Mouse (Mus musculus) limb, embryonic 14.5 days (tissue): Measurements from ENCODE around the gene Ppp4r2. TPM values are rescaled to one million over a fixed set of nuclear protein-coding genes. Genes with fewer than 3 reads are reported as not detected.

Experiments
- ATAC-seq: fragments of 200-750 bp; cut with Nextera tagmentation; 2 replicates; pipeline ENCODE4 v1.8.0; 2017; ENCODE audit warnings: low read depth, moderate number of reproducible peaks, moderate TSS enrichment; ENCODE audit not compliant: low FRiP score
- DNase-seq: peaks from one replicate; pipeline ENCODE4 v3.0.0-alpha.2; 2015; ENCODE audit warnings: low spot score
- H3K27ac ChIP-seq: fragments of 300-500 bp; sonication (generic); replicated peaks from 2 replicates; pipeline ENCODE4 v1.5.1; 2014; ENCODE audit warnings: low read depth, mild to moderate bottlenecking, low read length, moderate library complexity, mixed read lengths
- H3K27me3 ChIP-seq: fragments of 300-500 bp; sonication (generic); 2 replicates; pipeline ENCODE4 v1.6.1; 2014; ENCODE audit warnings: low read length, mixed read lengths; ENCODE audit not compliant: control insufficient read depth, insufficient read depth
- H3K36me3 ChIP-seq: fragments of 300-500 bp; sonication (generic); 2 replicates; pipeline ENCODE4 v1.6.1; 2014; ENCODE audit warnings: mild to moderate bottlenecking, low read length, moderate library complexity, mixed read lengths; ENCODE audit not compliant: control insufficient read depth, insufficient read depth
- H3K4me1 ChIP-seq: fragments of 300-500 bp; sonication (generic); 2 replicates; pipeline ENCODE4 v1.6.1; 2014; ENCODE audit warnings: antibody characterized with exemption, low read length, mixed read lengths; ENCODE audit not compliant: control insufficient read depth, insufficient read depth
- H3K4me2 ChIP-seq: fragments of 300-500 bp; sonication (generic); replicated peaks from 2 replicates; pipeline ENCODE4 v1.6.1; 2014; ENCODE audit warnings: low read depth, mild to moderate bottlenecking, low read length, moderate library complexity; ENCODE audit not compliant: severe bottlenecking
- H3K4me3 ChIP-seq: fragments of 300-500 bp; sonication (generic); replicated peaks from 2 replicates; pipeline ENCODE4 v1.5.1; 2014; ENCODE audit warnings: low read length
- H3K9ac ChIP-seq: fragments of 300-500 bp; sonication (generic); 2 replicates; pipeline ENCODE4 v1.6.1; 2014; ENCODE audit warnings: mild to moderate bottlenecking, low read depth, low read length, moderate library complexity; ENCODE audit not compliant: severe bottlenecking
- H3K9me3 ChIP-seq: fragments of 300-500 bp; sonication (generic); 2 replicates; pipeline ENCODE4 v1.6.1; 2016; ENCODE audit warnings: low read length; ENCODE audit not compliant: control insufficient read depth
- POLR2A ChIP-seq: fragments of 200-500 bp; IDR thresholded peaks from 2 replicates; pipeline ENCODE4 v1.8.0; 2012; ENCODE audit warnings: inconsistent platforms, mild to moderate bottlenecking, moderate library complexity, borderline replicate concordance; ENCODE audit not compliant: insufficient read depth, insufficient read length; ENCODE audit errors: extremely low read depth
- WGBS: fragments of 180-500 bp; shearing (Covaris S2); extraction: QIAGEN DNeasy Blood & Tissue Kit; methylation state at CpG from one replicate; pipeline ENCODE4 v1.1.7; 2014; 5-methylcytosine and 5-hydroxymethylcytosine counted together
- polyA plus RNA-seq, 2 experiments: library from polyadenylated mRNA; depleted of rRNA in 1 of 2; stranded (reverse) in 1 of 2; unstranded in 1 of 2; fragments of >200 nt; fragmentation: Nextera tagmentation in 1 of 2; extraction: Ambion mirVana in 1 of 2; gene quantifications; 2 replicates each; pipeline versions ENCODE4 v1.2.1 to v1.2.3; 2012 to 2014

Gene Ppp4r2
- polyA plus RNA-seq, 2 experiments: 34.5 to 44.2 TPM

- no peak for DNase-seq
- no peak overlapping the region for H3K4me3 ChIP-seq
- no peak overlapping the region for H3K4me2 ChIP-seq
- no peaks in the 10 kb centered on the region for H3K9me3 ChIP-seq
- WGBS: 79% methylated on average over 13 of the region's 13 CpGs
- no peaks in the 10 kb centered on the region for H3K36me3 ChIP-seq
- no peaks in the 10 kb centered on the region for H3K27me3 ChIP-seq
- 0 out of 2 replicates have a peak, but pooled peaks cover 3% of the 10 kb centered on the region for H3K4me1 ChIP-seq
- no peak for ATAC-seq
- no peak for TF ChIP-seq POLR2A
- no peak overlapping the region for H3K9ac ChIP-seq
- no peak overlapping the region for H3K27ac ChIP-seq
Measured at GRCm38 (mm10) chr6:100878546-100878945, 45.1 kb downstream of the Ppp4r2 start.

GRCm38 (mm10) chr6:100879607-100880006 is 46.2 kb downstream of the Ppp4r2 start:
- H3K4me2 ChIP-seq: no peak overlapping the region
- no peak for DNase-seq
- H3K9me3 ChIP-seq: no peaks in the 10 kb centered on the region
- no peaks in the 10 kb centered on the region for H3K27me3 ChIP-seq
- no peak overlapping the region for H3K4me3 ChIP-seq
- H3K4me1 ChIP-seq: 0 out of 2 replicates have a peak, but pooled peaks cover 3% of the 10 kb centered on the region
- H3K27ac ChIP-seq: no peak overlapping the region
- no peak for ATAC-seq
- H3K36me3 ChIP-seq: no peaks in the 10 kb centered on the region
- no peak overlapping the region for H3K9ac ChIP-seq
- WGBS: 48% methylated on average over 10 of the region's 10 CpGs
- no peak for TF ChIP-seq POLR2A

GRCm38 (mm10) chr6:100881657-100882056 is 48.2 kb downstream of the Ppp4r2 start:
- no peaks in the 10 kb centered on the region for H3K9me3 ChIP-seq
- no peak overlapping the region for H3K9ac ChIP-seq
- no peak for TF ChIP-seq POLR2A
- ATAC-seq (no peak), DNase-seq (no peak)
- WGBS: 78% methylated on average over 9 of the region's 9 CpGs
- H3K36me3 ChIP-seq: no peaks in the 10 kb centered on the region
- H3K4me3 ChIP-seq: no peak overlapping the region
- H3K4me2 ChIP-seq: no peak overlapping the region
- no peak overlapping the region for H3K27ac ChIP-seq
- H3K27me3 ChIP-seq: no peaks in the 10 kb centered on the region
- 0 out of 2 replicates have a peak, but pooled peaks cover 3% of the 10 kb centered on the region for H3K4me1 ChIP-seq

GRCm38 (mm10) chr6:100882381-100883213 is 49.2 kb downstream of the Ppp4r2 start:
- Histone ChIP-seq H3K4me1 (0 out of 2 replicates have a peak, but pooled peaks cover 3% of the 10 kb centered on the region), H3K4me2 (peak overlapping the region; percentile 42), H3K36me3 (no peaks in the 10 kb centered on the region), H3K4me3 (no peak overlapping the region), H3K9ac (no peak overlapping the region), H3K27me3 (no peaks in the 10 kb centered on the region), H3K27ac (no peak overlapping the region), H3K9me3 (no peaks in the 10 kb centered on the region)
- no peak for TF ChIP-seq POLR2A
- 8% methylated on average over 15 of the region's 15 CpGs for WGBS
- DNase-seq: peak; percentile 70
- no peak for ATAC-seq

- 51% methylated on average over 13 of the region's 13 CpGs for WGBS
- no peak overlapping the region for H3K27ac ChIP-seq
- no peak overlapping the region for H3K9ac ChIP-seq
- H3K4me1 ChIP-seq: 0 out of 2 replicates have a peak, but pooled peaks cover 3% of the 10 kb centered on the region
- no peak for TF ChIP-seq POLR2A
- no peak overlapping the region for H3K4me3 ChIP-seq
- no peak for ATAC-seq
- no peak for DNase-seq
- H3K27me3 ChIP-seq: no peaks in the 10 kb centered on the region
- H3K4me2 ChIP-seq: no peak overlapping the region
- H3K9me3 ChIP-seq: no peaks in the 10 kb centered on the region
- no peaks in the 10 kb centered on the region for H3K36me3 ChIP-seq
Measured at GRCm38 (mm10) chr6:100883233-100883632, 49.8 kb downstream of the Ppp4r2 start.
